Mouse (Mus musculus) lung, embryonic 16.5 days (tissue): Measurements from ENCODE around the gene Gpr4. TPM values are rescaled to one million over a fixed set of nuclear protein-coding genes. Genes with fewer than 3 reads are reported as not detected.

Source experiments
- ATAC-seq: fragments of 200-750 bp; cut with Nextera tagmentation; 2 replicates; pipeline ENCODE4 v1.8.0; 2017; ENCODE audit warnings: low read depth, mild to moderate bottlenecking, moderate library complexity
- H3K27ac ChIP-seq: fragments of 300-500 bp; sonication (generic); 2 replicates; pipeline ENCODE4 v1.5.1; 2014; ENCODE audit warnings: mild to moderate bottlenecking, control low read depth, low read length
- H3K27me3 ChIP-seq: fragments of 300-500 bp; sonication (generic); 2 replicates; pipeline ENCODE4 v1.6.1; 2014; ENCODE audit warnings: low read depth, low read length, mixed read lengths; ENCODE audit not compliant: control insufficient read depth, insufficient read depth
- H3K36me3 ChIP-seq: fragments of 300-500 bp; sonication (generic); 2 replicates; pipeline ENCODE4 v1.6.1; 2014; ENCODE audit warnings: low read length; ENCODE audit not compliant: control insufficient read depth, insufficient read depth
- H3K4me1 ChIP-seq: fragments of 300-500 bp; sonication (generic); replicated peaks from 2 replicates; pipeline ENCODE4 v1.6.1; 2014; ENCODE audit warnings: low read length, mixed read lengths; ENCODE audit not compliant: control insufficient read depth, insufficient read depth
- H3K4me2 ChIP-seq: fragments of 300-500 bp; sonication (generic); 2 replicates; pipeline ENCODE4 v1.6.1; 2014; ENCODE audit warnings: low read depth, low read length, control low read depth
- H3K4me3 ChIP-seq: fragments of 300-500 bp; sonication (generic); 2 replicates; pipeline ENCODE4 v1.5.1; 2014; ENCODE audit warnings: mild to moderate bottlenecking, low read length, control low read depth
- H3K9ac ChIP-seq: fragments of 300-500 bp; sonication (generic); 2 replicates; pipeline ENCODE4 v1.6.1; 2014; ENCODE audit warnings: low read length, control low read depth
- H3K9me3 ChIP-seq: fragments of 300-500 bp; sonication (generic); 2 replicates; pipeline ENCODE4 v1.6.1; 2016; ENCODE audit warnings: low read length; ENCODE audit not compliant: control insufficient read depth
- WGBS: fragments of 180-500 bp; shearing (Covaris S2); extraction: QIAGEN DNeasy Blood & Tissue Kit; methylation state at CpG from one replicate; pipeline ENCODE4 v1.1.7; 2014; 5-methylcytosine and 5-hydroxymethylcytosine counted together
- polyA plus RNA-seq: library from polyadenylated mRNA; unstranded; fragments of >200 nt; fragmentation: Nextera tagmentation; extraction: Ambion mirVana; gene quantifications from 2 replicates; pipeline ENCODE4 v1.2.1, GENCODE M21; 2015

Gpr4 gene
- 2.1 and 2.6 TPM in 2 replicates for polyA plus RNA-seq

DNA sequence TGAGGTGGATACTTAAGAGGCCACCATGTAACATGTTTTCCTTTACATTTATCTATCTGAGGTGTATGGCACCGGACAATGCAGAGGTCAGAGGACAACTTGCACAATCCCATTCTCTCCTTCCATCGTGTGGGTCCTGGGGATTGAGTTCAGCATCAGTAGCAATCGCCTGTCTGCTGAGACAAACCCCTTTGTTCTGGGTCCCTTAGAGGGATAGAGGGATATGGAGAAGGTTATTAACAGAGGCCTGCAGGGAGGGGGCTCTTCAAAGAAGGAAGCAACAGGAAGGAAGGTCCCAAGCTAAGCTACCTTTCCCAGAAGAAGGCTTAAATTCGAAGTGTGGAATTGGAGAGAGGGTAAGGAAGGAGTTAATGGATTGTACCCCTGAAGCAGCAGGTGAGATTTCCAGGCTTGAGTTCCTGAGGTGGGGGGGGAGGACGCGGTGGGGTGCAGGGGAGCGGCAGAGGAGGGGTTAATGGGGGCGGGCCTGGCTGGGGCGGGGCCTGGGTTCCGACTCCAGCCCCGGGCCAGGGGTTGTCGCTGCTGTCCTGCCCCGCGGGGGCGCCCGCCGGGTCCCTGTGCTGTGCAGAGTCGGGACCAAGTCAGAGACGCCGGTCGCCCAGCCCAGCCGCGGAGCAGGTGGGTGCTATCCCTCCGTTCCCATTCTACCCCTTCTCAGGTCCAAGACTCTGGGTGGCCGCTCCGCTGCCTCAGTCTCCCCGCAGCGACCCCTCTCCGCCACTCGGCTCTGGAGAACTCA, at the start of gene Gpr4:
Gene Gpr4, plus strand, starts transcription at position 543 of the 760 bp plus-strand sequence.
- peak; percentile 84 for ATAC-seq
- no peaks in the 10 kb centered on the region; the same call in 1 of the 2 replicates for H3K4me1 ChIP-seq
- 3% methylated on average over 23 of the region's 30 CpGs for WGBS
- H3K4me3 ChIP-seq: peak within 1 kb of the TSS; percentile 57
- no peaks in the 10 kb centered on the region; the same call in 1 of the 2 replicates for H3K27me3 ChIP-seq
- H3K27ac ChIP-seq: no peak within 1 kb of the TSS
- H3K9ac ChIP-seq: peak within 1 kb of the TSS; percentile 67
- H3K9me3 ChIP-seq: no peaks in the 10 kb centered on the region
- no peaks in the 10 kb centered on the region for H3K36me3 ChIP-seq
- peak within 1 kb of the TSS; percentile 85 for H3K4me2 ChIP-seq

DNA sequence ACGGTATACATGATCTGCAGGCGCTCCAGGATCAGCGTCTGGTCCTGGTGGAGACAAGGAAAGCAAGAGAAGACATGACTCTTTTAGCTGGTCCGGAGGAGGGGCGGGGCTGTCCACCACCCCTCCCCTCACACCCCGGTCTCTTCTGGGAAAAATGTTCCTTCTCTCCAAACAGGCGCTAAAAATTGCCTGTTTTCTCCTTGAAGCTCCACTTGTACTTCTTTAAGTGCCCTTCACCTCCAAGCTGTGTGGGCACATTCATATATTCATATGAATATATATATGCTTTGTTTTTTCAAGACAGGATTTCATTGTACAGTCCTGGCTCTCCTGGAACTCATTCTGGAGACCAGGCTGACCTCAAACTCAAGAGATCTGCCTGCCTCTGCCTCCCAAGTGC, 49.4 kb upstream of the Gpr4 start:
- H3K27me3 ChIP-seq: peaks cover 15% of the 10 kb centered on the region
- H3K9me3 ChIP-seq: 0 out of 2 replicates have a peak, but pooled peaks cover 4% of the 10 kb centered on the region
- H3K27ac ChIP-seq: no peak overlapping the region
- H3K4me2 ChIP-seq: no peak overlapping the region
- peaks cover 29% of the 10 kb centered on the region for H3K4me1 ChIP-seq
- no peak overlapping the region for H3K4me3 ChIP-seq
- WGBS: 61% methylated on average over 7 of the region's 7 CpGs
- no peak for ATAC-seq
- H3K36me3 ChIP-seq: no peaks in the 10 kb centered on the region
- H3K9ac ChIP-seq: no peak overlapping the region

DNA sequence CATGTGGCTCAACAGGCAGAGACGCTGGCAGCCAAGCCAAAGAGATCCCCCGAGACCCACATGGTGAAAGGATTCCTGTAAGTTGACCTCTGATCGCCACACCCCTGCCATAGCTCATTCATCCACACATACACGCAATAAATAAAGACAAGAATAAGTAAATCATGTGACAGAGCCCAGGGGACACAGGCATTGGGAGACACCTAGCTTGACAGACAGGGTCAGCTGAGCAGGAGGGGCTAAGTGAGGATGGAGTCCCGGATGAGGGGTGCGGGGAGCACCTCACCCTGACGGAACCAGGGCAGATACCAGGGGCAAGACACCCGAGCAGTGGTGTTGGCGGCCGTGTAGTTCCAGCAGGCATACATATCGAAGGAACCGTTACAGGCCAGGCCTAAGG, 48.6 kb upstream of the Gpr4 start:
- H3K9ac ChIP-seq: no peak overlapping the region
- no peak overlapping the region for H3K4me3 ChIP-seq
- H3K4me2 ChIP-seq: peak overlapping the region; percentile 43; the same call in 1 of the 2 replicates
- H3K36me3 ChIP-seq: no peaks in the 10 kb centered on the region
- H3K27me3 ChIP-seq: peaks cover 15% of the 10 kb centered on the region
- 21% methylated on average over 12 of the region's 12 CpGs for WGBS
- H3K9me3 ChIP-seq: 0 out of 2 replicates have a peak, but pooled peaks cover 4% of the 10 kb centered on the region
- no peak overlapping the region for H3K27ac ChIP-seq
- H3K4me1 ChIP-seq: peaks cover 29% of the 10 kb centered on the region
- no peak for ATAC-seq

DNA sequence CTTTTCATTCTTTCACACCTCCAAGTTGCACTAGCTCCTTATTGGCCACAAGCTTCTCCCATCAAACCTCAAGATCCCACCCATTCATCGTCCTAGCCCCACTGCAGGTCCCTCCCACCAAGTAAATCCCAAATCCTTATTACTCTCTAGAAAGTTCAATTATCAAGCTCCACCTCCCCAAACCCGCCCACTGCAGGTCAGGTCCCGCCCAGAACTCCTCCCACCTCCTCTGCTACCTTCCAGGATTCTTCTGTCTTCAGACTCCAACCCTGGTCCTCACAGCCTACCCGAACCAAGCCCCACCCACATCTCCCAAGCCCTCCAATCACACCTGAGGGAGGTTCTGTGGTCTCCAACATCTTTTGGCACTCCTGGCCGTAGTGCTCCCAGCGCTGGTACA, 48.1 kb upstream of the Gpr4 start:
- H3K27ac ChIP-seq: no peak overlapping the region
- ATAC-seq: peak; percentile 53
- peaks cover 14% of the 10 kb centered on the region for H3K27me3 ChIP-seq
- 0 out of 2 replicates have a peak, but pooled peaks cover 4% of the 10 kb centered on the region for H3K9me3 ChIP-seq
- H3K4me1 ChIP-seq: peaks cover 29% of the 10 kb centered on the region
- H3K9ac ChIP-seq: no peak overlapping the region
- peak overlapping the region; percentile 43 for H3K4me2 ChIP-seq
- H3K36me3 ChIP-seq: no peaks in the 10 kb centered on the region
- 0% methylated on average over 6 of the region's 6 CpGs for WGBS
- H3K4me3 ChIP-seq: peak overlapping the region; percentile 7; the same call in 1 of the 2 replicates

DNA sequence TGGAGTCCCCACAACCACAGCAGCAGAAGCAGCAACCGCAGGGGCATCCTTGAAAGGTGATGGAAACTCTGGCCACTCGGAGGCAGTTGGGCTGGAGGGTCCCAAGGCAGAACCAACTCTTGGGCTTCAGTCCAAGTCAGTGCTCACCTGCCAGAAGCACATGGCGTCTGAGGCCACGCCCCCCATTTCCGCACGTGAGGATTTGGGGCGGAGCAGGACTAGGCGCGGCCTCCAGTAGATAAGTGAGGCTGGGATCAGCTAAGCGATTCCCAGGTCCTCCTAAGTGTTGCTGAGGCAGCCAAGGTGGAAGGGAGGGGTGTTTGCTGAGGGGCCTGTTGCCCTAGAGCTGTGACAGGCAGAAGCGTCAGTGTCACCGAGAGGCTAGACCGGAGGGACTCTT, 47.4 kb upstream of the Gpr4 start:
- Histone ChIP-seq H3K4me1 (peaks cover 28% of the 10 kb centered on the region), H3K4me2 (peak overlapping the region; percentile 43), H3K27ac (no peak overlapping the region), H3K9ac (no peak overlapping the region), H3K4me3 (peak overlapping the region; percentile 18; the same call in 1 of the 2 replicates), H3K27me3 (peaks cover 6% of the 10 kb centered on the region; the same call in 1 of the 2 replicates), H3K36me3 (no peaks in the 10 kb centered on the region), H3K9me3 (0 out of 2 replicates have a peak, but pooled peaks cover 4% of the 10 kb centered on the region)
- ATAC-seq: peak; percentile 21
- WGBS: under 1% methylated on average over 13 of the region's 13 CpGs

DNA sequence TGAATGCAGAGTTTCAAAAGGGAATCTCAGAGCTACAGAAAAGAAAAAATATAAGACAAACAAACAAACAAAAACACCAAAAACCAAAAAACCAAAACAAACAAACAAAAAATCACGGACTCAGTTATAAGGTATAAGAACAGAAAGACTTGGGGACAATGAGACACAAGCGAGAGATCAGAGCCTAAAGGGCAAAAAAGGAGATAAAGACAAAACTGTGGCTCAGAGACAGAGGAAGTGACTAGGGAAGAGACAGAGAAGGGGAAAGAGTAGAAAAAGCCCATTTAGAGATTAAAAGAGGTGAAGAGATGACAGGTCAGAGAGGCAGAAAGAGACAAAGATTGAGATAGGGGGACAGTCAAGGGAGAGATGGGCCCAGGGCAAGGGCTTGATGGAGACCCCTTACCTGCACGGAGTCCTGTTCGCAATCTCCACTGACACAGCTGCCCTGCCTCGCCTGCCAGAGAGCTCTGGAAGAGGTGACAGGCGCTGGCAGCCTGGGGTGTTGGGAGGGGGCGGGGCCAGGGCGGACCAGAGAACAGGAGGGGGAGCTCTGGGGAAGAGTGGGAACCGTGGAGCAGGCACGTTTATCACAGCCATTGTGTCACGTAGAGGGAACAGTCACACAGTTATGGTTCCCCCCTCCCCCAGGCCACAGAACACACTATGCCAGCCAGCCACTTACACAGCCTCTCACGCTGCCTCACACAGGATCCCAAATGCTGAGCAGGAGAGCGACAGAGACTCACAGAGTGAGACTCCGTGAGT, 46.5 kb upstream of the Gpr4 start, which contains the start of gene Gipr:
Gene Gipr, minus strand, starts transcription at position 472 of the 768 bp plus-strand sequence.
- Histone ChIP-seq H3K9me3 (0 out of 2 replicates have a peak, but pooled peaks cover 4% of the 10 kb centered on the region), H3K4me1 (peaks cover 32% of the 10 kb centered on the region), H3K4me2 (peak within 1 kb of the TSS; percentile 43), H3K27me3 (peaks cover 6% of the 10 kb centered on the region; the same call in 1 of the 2 replicates), H3K9ac (peak within 1 kb of the TSS; percentile 39; the same call in 1 of the 2 replicates), H3K36me3 (no peaks in the 10 kb centered on the region), H3K27ac (peak within 1 kb of the TSS; percentile 47; the same call in 1 of the 2 replicates), H3K4me3 (peak within 1 kb of the TSS; percentile 19)
- WGBS: 8% methylated on average over 14 of the region's 14 CpGs
- peak; percentile 47 for ATAC-seq

DNA sequence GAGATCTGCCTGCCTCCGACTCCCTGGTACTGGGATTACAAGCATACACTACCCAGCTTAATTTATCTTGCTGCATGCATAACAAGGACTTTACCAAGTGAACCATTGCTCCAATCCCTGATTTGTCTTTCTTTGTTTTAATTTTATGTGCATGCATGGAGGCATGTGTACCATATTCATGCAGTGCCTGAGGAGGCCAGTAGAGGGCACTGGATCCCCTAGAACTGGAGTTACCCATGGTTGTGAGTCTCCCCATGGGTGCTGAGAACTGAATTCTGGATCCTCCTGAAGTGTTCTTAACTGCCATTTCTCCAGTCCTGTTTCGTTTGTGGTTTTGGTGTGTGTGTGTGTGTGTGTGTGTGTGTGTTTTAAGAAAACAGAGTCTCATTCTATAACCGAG, 45.3 kb upstream of the Gpr4 start:
- Histone ChIP-seq H3K4me1 (peaks cover 32% of the 10 kb centered on the region), H3K27ac (no peak overlapping the region), H3K9ac (no peak overlapping the region), H3K4me3 (no peak overlapping the region), H3K4me2 (no peak overlapping the region), H3K27me3 (peaks cover 6% of the 10 kb centered on the region; the same call in 1 of the 2 replicates), H3K9me3 (0 out of 2 replicates have a peak, but pooled peaks cover 4% of the 10 kb centered on the region), H3K36me3 (no peaks in the 10 kb centered on the region)
- 83% methylated on average over 3 of the region's 3 CpGs for WGBS
- no peak for ATAC-seq

DNA sequence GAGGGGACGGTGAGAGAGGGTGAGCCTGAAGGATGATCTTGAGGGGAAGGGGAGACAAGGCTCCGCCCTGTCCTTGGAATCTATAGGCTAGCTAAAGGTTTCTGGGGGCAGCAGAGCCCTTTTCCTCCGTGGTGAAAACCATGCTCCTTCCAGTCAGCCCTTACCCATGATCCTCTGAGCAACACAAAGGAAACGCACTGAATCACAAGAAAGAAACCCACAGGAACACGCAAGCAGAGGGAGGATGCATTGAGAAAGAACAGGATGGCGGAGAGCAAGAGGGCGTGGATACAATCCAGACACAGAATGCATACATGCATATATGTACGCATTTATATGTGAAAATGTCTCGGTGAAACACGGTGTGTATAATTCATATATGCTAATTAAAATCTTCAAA, 42.8 kb upstream of the Gpr4 start:
- Histone ChIP-seq H3K4me2 (no peak overlapping the region), H3K9ac (no peak overlapping the region)

More for the DNA sequence above, 42.8 kb upstream of the Gpr4 start:
- Histone ChIP-seq H3K27me3 (peaks cover 4% of the 10 kb centered on the region; the same call in 1 of the 2 replicates), H3K36me3 (no peaks in the 10 kb centered on the region), H3K27ac (peak overlapping the region; percentile 23; the same call in 1 of the 2 replicates), H3K4me3 (no peak overlapping the region), H3K9me3 (0 out of 2 replicates have a peak, but pooled peaks cover 4% of the 10 kb centered on the region), H3K4me1 (peaks cover 36% of the 10 kb centered on the region)
- WGBS: 58% methylated on average over 10 of the region's 10 CpGs
- no peak for ATAC-seq
